Comparison of ENCODE assay signal across 10 mouse cellular contexts in the genomic region with DNA sequence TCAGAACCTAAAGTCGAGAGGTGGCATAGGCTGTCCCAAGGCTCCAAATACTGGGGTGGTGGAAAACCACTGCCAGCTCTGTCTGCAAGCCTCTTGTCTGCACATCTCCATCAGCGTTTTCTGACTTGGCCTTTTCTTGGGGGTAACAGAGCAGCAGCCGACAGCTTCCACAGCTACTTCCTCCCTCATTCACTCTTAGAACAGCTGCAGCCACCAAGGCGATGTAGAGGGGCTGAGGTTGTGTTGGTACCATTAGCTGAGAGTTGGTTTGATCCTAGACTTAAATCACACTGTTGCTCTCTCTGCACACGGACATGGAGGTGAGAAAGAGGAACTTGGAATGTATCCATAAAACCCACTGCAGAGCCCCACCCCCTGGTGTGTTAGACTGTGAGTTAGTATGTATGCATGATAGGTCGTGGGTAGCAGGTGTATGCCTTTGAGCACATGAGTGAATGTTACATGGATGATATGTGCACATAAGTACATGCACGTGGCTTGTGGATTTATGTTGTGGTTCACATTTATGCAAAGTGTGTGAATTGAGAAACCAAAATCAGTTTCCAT. TPM values are rescaled to one million over a fixed set of nuclear protein-coding genes. Genes with fewer than 3 reads are reported as not detected.
A peak's percentile ranks its signal among the peaks of the same experiment; 100 is the strongest.
DNase-seq lines count a peak whose midpoint lies in the region; ATAC-seq lines count a peak whose summit lies in the region.
"Had no signal": no experiment of that assay in that cellular context is flagged by ENCODE, and none has a peak within 500 bp of the region (broad histone marks: within the 10 kb centered on the region; RNA-seq: fewer than 3 reads in every experiment).

No protein-coding gene starts in this region.

- H3K36me3 ChIP-seq in splenic B cell, adult 2 months (ENCODE audit: control insufficient read depth, insufficient read depth, low read length, poor library complexity, severe bottlenecking) = no peaks in the 10 kb centered on the region
- H3K36me3 ChIP-seq: heart, embryonic 13.5 days; hindbrain, embryonic 10.5 days; kidney, embryonic 15.5 days had no signal

- H3K27me3 ChIP-seq in splenic B cell, adult 2 months (ENCODE audit: control insufficient read depth, insufficient read depth, low read length, poor library complexity, severe bottlenecking) = no peaks in the 10 kb centered on the region
- H3K27me3 ChIP-seq: heart, embryonic 13.5 days; kidney, embryonic 15.5 days had no signal

- peak; percentile 86 for ATAC-seq in granulocyte monocyte progenitor cell, adult 5-6 weeks (replicated peaks; ENCODE audit: poor library complexity, severe bottlenecking)

- peak; percentile 64 for DNase-seq in heart, adult 11 months
- no peak for DNase-seq in heart, adult 18-20 months
- DNase-seq in testis, postnatal 10 days (ENCODE audit: low spot score) = peak; percentile 29
- DNase-seq in testis, postnatal 14 days (ENCODE audit: low spot score) = no peak
- DNase-seq in splenic B cell, adult 2 months (ENCODE audit: low read depth, low spot score) = peak; percentile 59
- DNase-seq in spleen, adult 12 weeks (ENCODE audit: low spot score) = no peak

RNA-seq across cellular contexts. Expression of a gene that starts 14.6 kb away (rescaled TPM):
- total RNA-seq in heart, adult 18-20 months (2021) = 10 to 100 TPM; 12.6 to 15.7 TPM
- 56.3 and 61.6 TPM in 2 replicates for total RNA-seq in granulocyte monocyte progenitor cell, adult 5-6 weeks (2014; fragmentation: Nextera tagmentation)
- 67.6 and 78.4 TPM in 2 replicates for total RNA-seq in granulocyte monocyte progenitor cell, adult 5-6 weeks (2017)

RNA-seq across cellular contexts. Expression of a gene that starts 31.9 kb away (rescaled TPM):
- total RNA-seq in heart, adult 18-20 months (2021) = 10 to 100 TPM; 12.3 to 15.4 TPM
- 0.41 TPM in 1 of 2 replicates, not detected in the other for total RNA-seq in granulocyte monocyte progenitor cell, adult 5-6 weeks (2014; fragmentation: Nextera tagmentation)
- total RNA-seq in granulocyte monocyte progenitor cell, adult 5-6 weeks (2017) = 0.09 and 0.21 TPM in 2 replicates

Comparison
In these comparisons a context has a peak if more than half of its experiments do, and no peak if none do; other contexts are left out.
1. DNase-seq: peak in heart, adult 11 months (single experiment), testis, postnatal 10 days (single experiment) and splenic B cell, adult 2 months (single experiment); none in heart, adult 18-20 months (0 of 2), testis, postnatal 14 days (single experiment) and spleen, adult 12 weeks (single experiment).
2. RNA of a gene that starts 31.9 kb away (total RNA-seq): 12.3 to 15.4 TPM in heart, adult 18-20 months; 0.09 to 0.41 TPM in granulocyte monocyte progenitor cell, adult 5-6 weeks; every median in the first group is over 4 times any median in the second.